Mouse (Mus musculus): Measurements from ENCODE around the gene Meis2.

Meis2 gene

GRCm38 (mm10) chr2:116066057-116066941, 660 bp upstream of the Meis2 start:
- peaks cover 46% of the 10 kb centered on the region for H3K4me1 ChIP-seq (replicated peaks; ENCODE audit: low read depth, low read length)
- peak overlapping the region; percentile 81 for H3K4me3 ChIP-seq (replicated peaks; ENCODE audit: low read length)
- H3K9me3 ChIP-seq (ENCODE audit: low read length): no peaks in the 10 kb centered on the region
- H3K36me3 ChIP-seq (ENCODE audit: insufficient read depth, low read length): no peaks in the 10 kb centered on the region
- TF ChIP-seq CTCF (conservative IDR thresholded peaks at IDR 0.05; ENCODE audit: low read length) (no peak), NANOG (IDR thresholded peaks at IDR 0.05; ENCODE audit: borderline replicate concordance, low read length) (no peak), POU5F1 (IDR thresholded peaks at IDR 0.05; ENCODE audit: borderline replicate concordance, low read length) (no peak)
- peaks cover 90% of the 10 kb centered on the region for H3K27me3 ChIP-seq (ENCODE audit: insufficient read depth, low read length)

GRCm38 (mm10) chr2:116065057-116065456, 582 bp downstream of the Meis2 start:
- TF ChIP-seq POU5F1 (IDR thresholded peaks at IDR 0.05; ENCODE audit: borderline replicate concordance, low read length) (no peak), CTCF (conservative IDR thresholded peaks at IDR 0.05; ENCODE audit: low read length) (no peak), NANOG (IDR thresholded peaks at IDR 0.05; ENCODE audit: borderline replicate concordance, low read length) (no peak)
- Histone ChIP-seq H3K9me3 (ENCODE audit: low read length) (no peaks in the 10 kb centered on the region), H3K4me3 (replicated peaks; ENCODE audit: low read length) (peak overlapping the region; percentile 69), H3K4me1 (replicated peaks; ENCODE audit: low read depth, low read length) (peaks cover 55% of the 10 kb centered on the region), H3K27me3 (ENCODE audit: insufficient read depth, low read length) (peaks cover 89% of the 10 kb centered on the region), H3K36me3 (ENCODE audit: insufficient read depth, low read length) (no peaks in the 10 kb centered on the region)

GRCm38 (mm10) chr2:116064521-116064920, 1.1 kb downstream of the Meis2 start:
- no peaks in the 10 kb centered on the region for H3K9me3 ChIP-seq (ENCODE audit: low read length)
- H3K27me3 ChIP-seq (ENCODE audit: insufficient read depth, low read length): peaks cover 83% of the 10 kb centered on the region
- no peak overlapping the region for H3K4me3 ChIP-seq (replicated peaks; ENCODE audit: low read length)
- H3K36me3 ChIP-seq (ENCODE audit: insufficient read depth, low read length): no peaks in the 10 kb centered on the region
- no peak for TF ChIP-seq CTCF (conservative IDR thresholded peaks at IDR 0.05; ENCODE audit: low read length)
- no peak for TF ChIP-seq NANOG (IDR thresholded peaks at IDR 0.05; ENCODE audit: borderline replicate concordance, low read length)
- TF ChIP-seq POU5F1 (IDR thresholded peaks at IDR 0.05; ENCODE audit: borderline replicate concordance, low read length): no peak
- H3K4me1 ChIP-seq (replicated peaks; ENCODE audit: low read depth, low read length): peaks cover 56% of the 10 kb centered on the region

GRCm38 (mm10) chr2:116063819-116064293, 1.8 kb downstream of the Meis2 start:
- TF ChIP-seq POU5F1 (IDR thresholded peaks at IDR 0.05; ENCODE audit: borderline replicate concordance, low read length) (no peak), NANOG (IDR thresholded peaks at IDR 0.05; ENCODE audit: borderline replicate concordance, low read length) (no peak), CTCF (conservative IDR thresholded peaks at IDR 0.05; ENCODE audit: low read length) (no peak)
- H3K4me3 ChIP-seq (replicated peaks; ENCODE audit: low read length): peak overlapping the region; percentile 53; the same call in 1 of the 2 replicates
- no peaks in the 10 kb centered on the region for H3K9me3 ChIP-seq (ENCODE audit: low read length)
- H3K27me3 ChIP-seq (ENCODE audit: insufficient read depth, low read length): peaks cover 77% of the 10 kb centered on the region
- H3K36me3 ChIP-seq (ENCODE audit: insufficient read depth, low read length): no peaks in the 10 kb centered on the region
- H3K4me1 ChIP-seq (replicated peaks; ENCODE audit: low read depth, low read length): peaks cover 63% of the 10 kb centered on the region

- TF ChIP-seq CTCF (conservative IDR thresholded peaks at IDR 0.05; ENCODE audit: low read length): no peak
- TF ChIP-seq POU5F1 (IDR thresholded peaks at IDR 0.05; ENCODE audit: borderline replicate concordance, low read length): no peak
- TF ChIP-seq NANOG (IDR thresholded peaks at IDR 0.05; ENCODE audit: borderline replicate concordance, low read length): no peak
- peaks cover 78% of the 10 kb centered on the region for H3K27me3 ChIP-seq (ENCODE audit: insufficient read depth, low read length)
- H3K9me3 ChIP-seq (ENCODE audit: low read length): no peaks in the 10 kb centered on the region
- peaks cover 68% of the 10 kb centered on the region for H3K4me1 ChIP-seq (replicated peaks; ENCODE audit: low read depth, low read length)
- H3K4me3 ChIP-seq (replicated peaks; ENCODE audit: low read length): peak overlapping the region; percentile 37
- no peaks in the 10 kb centered on the region for H3K36me3 ChIP-seq (ENCODE audit: insufficient read depth, low read length)
Measured at GRCm38 (mm10) chr2:116062761-116063441, 2.7 kb downstream of the Meis2 start.

GRCm38 (mm10) chr2:116062251-116062651, 3.4 kb downstream of the Meis2 start:
- Histone ChIP-seq H3K4me1 (replicated peaks; ENCODE audit: low read depth, low read length) (peaks cover 64% of the 10 kb centered on the region), H3K9me3 (ENCODE audit: low read length) (no peaks in the 10 kb centered on the region), H3K36me3 (ENCODE audit: insufficient read depth, low read length) (no peaks in the 10 kb centered on the region), H3K4me3 (replicated peaks; ENCODE audit: low read length) (0 out of 2 replicates have a peak overlapping the region, but pooled peaks have one; percentile 23), H3K27me3 (ENCODE audit: insufficient read depth, low read length) (peaks cover 80% of the 10 kb centered on the region)
- TF ChIP-seq CTCF (conservative IDR thresholded peaks at IDR 0.05; ENCODE audit: low read length) (no peak), POU5F1 (IDR thresholded peaks at IDR 0.05; ENCODE audit: borderline replicate concordance, low read length) (no peak), NANOG (IDR thresholded peaks at IDR 0.05; ENCODE audit: borderline replicate concordance, low read length) (no peak)

DNA sequence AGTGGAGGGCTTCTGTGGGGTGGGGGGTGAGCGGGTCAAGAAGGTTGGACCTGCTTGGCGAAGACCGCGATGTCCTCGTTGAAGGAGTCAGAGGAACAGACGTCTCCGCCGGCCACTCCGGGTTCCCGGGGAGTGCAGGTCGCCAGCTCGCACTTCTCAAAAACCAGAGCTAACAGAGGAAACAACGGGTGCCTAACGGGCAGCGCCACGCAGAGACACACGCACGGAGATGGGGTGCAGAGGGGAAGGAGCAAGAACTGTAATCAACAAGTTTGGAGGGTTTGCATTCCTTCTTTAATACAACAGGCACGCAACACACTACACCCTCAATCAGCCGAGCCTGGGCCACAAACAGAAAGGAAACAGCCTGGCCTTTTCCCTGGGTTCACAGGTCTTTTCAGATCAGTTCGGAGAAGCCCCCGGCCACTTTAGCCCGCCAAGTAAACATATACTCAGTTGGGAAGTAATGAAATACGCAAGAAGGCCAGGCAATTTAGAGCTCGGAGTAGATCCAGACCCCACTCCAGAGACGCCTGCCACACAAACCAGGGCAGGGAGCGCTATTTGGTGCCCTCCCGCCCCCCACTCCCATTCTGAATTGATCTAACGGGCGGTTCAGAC, 4.1 kb downstream of the Meis2 start:
- peak overlapping the region; percentile 63; the same call in 1 of the 2 replicates for H3K4me3 ChIP-seq (replicated peaks; ENCODE audit: low read length)
- H3K4me1 ChIP-seq (replicated peaks; ENCODE audit: low read depth, low read length): peaks cover 64% of the 10 kb centered on the region
- no peaks in the 10 kb centered on the region for H3K9me3 ChIP-seq (ENCODE audit: low read length)
- peaks cover 79% of the 10 kb centered on the region for H3K27me3 ChIP-seq (ENCODE audit: insufficient read depth, low read length)
- no peaks in the 10 kb centered on the region for H3K36me3 ChIP-seq (ENCODE audit: insufficient read depth, low read length)
- no peak for TF ChIP-seq POU5F1 (IDR thresholded peaks at IDR 0.05; ENCODE audit: borderline replicate concordance, low read length)
- no peak for TF ChIP-seq CTCF (conservative IDR thresholded peaks at IDR 0.05; ENCODE audit: low read length)
- TF ChIP-seq NANOG (IDR thresholded peaks at IDR 0.05; ENCODE audit: borderline replicate concordance, low read length): no peak
